ENCODE assay signal across 8 mouse cellular contexts in the genomic region with DNA sequence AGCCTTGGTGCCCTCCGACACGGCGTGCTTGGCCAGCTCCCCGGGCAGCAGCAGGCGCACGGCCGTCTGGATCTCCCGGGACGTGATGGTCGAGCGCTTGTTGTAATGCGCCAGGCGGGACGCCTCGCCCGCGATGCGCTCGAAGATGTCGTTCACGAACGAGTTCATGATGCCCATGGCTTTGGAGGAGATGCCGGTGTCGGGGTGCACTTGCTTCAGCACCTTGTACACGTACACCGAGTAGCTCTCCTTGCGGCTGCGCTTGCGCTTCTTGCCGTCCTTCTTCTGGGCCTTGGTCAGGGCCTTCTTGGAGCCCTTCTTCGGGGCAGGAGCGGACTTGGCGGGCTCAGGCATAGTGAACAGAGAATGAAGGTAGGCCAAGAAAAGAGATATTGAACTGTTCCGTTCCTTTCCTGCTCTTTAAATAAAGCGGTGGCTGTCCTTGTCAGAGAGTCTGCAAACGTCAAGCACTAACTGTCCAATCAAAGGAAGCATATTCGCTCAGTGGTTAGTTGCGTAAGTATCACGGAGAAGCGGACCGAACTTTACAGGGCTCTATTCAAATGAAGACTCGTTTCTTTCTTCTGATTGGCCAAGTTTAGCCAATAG. TPM values are rescaled to one million over a fixed set of nuclear protein-coding genes. Genes with fewer than 3 reads are reported as not detected.
DNase-seq lines count a peak whose midpoint lies in the region; ATAC-seq and TF ChIP-seq lines count a peak whose summit lies in the region.
"Not testable (repeated sequence)": the region's sequence is repeated elsewhere in the genome, so short reads cannot be mapped to it uniquely, and the experiment has no call there.

A gene (minus strand): TSS at position 394 of the 609 bp plus-strand sequence.

- H3K27ac ChIP-seq in bone marrow, adult 2 months (ENCODE audit: control insufficient read depth, insufficient read depth, low read depth, low read length, poor library complexity): peak within 1 kb of the TSS; percentile 98
- H3K27ac ChIP-seq in embryonic facial prominence, embryonic 15.5 days (replicated peaks): peak within 1 kb of the TSS; percentile 95
- H3K27ac ChIP-seq in limb, embryonic 14.5 days (replicated peaks; ENCODE audit: low read depth, low read length): peak within 1 kb of the TSS; percentile 97
- peak within 1 kb of the TSS; percentile 76 for H3K27ac ChIP-seq in midbrain, embryonic 14.5 days (replicated peaks; ENCODE audit: low read depth, low read length)

- peak within 1 kb of the TSS; percentile 70 for H3K4me2 ChIP-seq in embryonic facial prominence, embryonic 15.5 days (replicated peaks)
- peak within 1 kb of the TSS; percentile 83 for H3K4me2 ChIP-seq in limb, embryonic 14.5 days (replicated peaks; ENCODE audit: low read depth, low read length, severe bottlenecking)
- peak within 1 kb of the TSS; percentile 85 for H3K4me2 ChIP-seq in midbrain, embryonic 14.5 days (ENCODE audit: low read length)

- DNase-seq in B cell, adult 2 months: peak; percentile 74
- peak; percentile 88 to 95 for DNase-seq in heart, adult 9 months (ENCODE audit: low spot score in 2 of 2)
- peak; percentile 60 to 87 for DNase-seq in kidney, adult 8-10 months
- peak; percentile 96 for DNase-seq in limb, embryonic 14.5 days (ENCODE audit: low spot score)
- DNase-seq in midbrain, embryonic 14.5 days: peak; percentile 87
- peak; percentile 78 to 87 for DNase-seq in spleen, postnatal 10 days (ENCODE audit: low spot score in 2 of 2)

- H3K9ac ChIP-seq in embryonic facial prominence, embryonic 15.5 days: peak within 1 kb of the TSS; percentile 39
- H3K9ac ChIP-seq in limb, embryonic 14.5 days (ENCODE audit: low read depth, low read length, severe bottlenecking): peak within 1 kb of the TSS; percentile 58
- H3K9ac ChIP-seq in midbrain, embryonic 14.5 days (replicated peaks; ENCODE audit: low read length): peak within 1 kb of the TSS; percentile 34; the same call in 1 of the 2 replicates

- not testable (repeated sequence) for H3K4me1 ChIP-seq in bone marrow, adult 2 months (ENCODE audit: control insufficient read depth, insufficient read depth, low read length); embryonic facial prominence, embryonic 15.5 days; limb, embryonic 14.5 days (ENCODE audit: control insufficient read depth, insufficient read depth, low read length); midbrain, embryonic 14.5 days (ENCODE audit: control insufficient read depth, insufficient read depth, low read length)

- TF ChIP-seq POLR2A in bone marrow, adult 2 months (IDR thresholded peaks at IDR 0.05; ENCODE audit: borderline replicate concordance, control insufficient read depth, low read depth, low read length): peak; percentile 92
- TF ChIP-seq POLR2A in limb, embryonic 14.5 days (IDR thresholded peaks at IDR 0.05; ENCODE audit: borderline replicate concordance, extremely low read depth, insufficient read depth, insufficient read length): peak; percentile 61; the same call in 1 of the 2 replicates

- H3K4me3 ChIP-seq in bone marrow, adult 2 months (replicated peaks; ENCODE audit: control insufficient read depth, low read depth, low read length): peak within 1 kb of the TSS; percentile 78
- H3K4me3 ChIP-seq in embryonic facial prominence, embryonic 15.5 days (replicated peaks): peak within 1 kb of the TSS; percentile 50
- peak within 1 kb of the TSS; percentile 41 for H3K4me3 ChIP-seq in limb, embryonic 14.5 days (replicated peaks; ENCODE audit: low read length)
- H3K4me3 ChIP-seq in midbrain, embryonic 14.5 days (replicated peaks; ENCODE audit: low read depth, low read length): peak within 1 kb of the TSS; percentile 45

- TF ChIP-seq CTCF in bone marrow, adult 2 months (IDR thresholded peaks at IDR 0.05; ENCODE audit: control insufficient read depth, insufficient read depth, low read length): not testable (repeated sequence)

- under 1% methylated on average over 42 of the region's 42 CpGs for WGBS in bone marrow, adult 2 months
- under 1% methylated on average over 38 of the region's 42 CpGs for WGBS in embryonic facial prominence, embryonic 15.5 days
- WGBS in limb, embryonic 14.5 days: under 1% methylated on average over 21 of the region's 42 CpGs
- 0% methylated on average over 34 of the region's 42 CpGs for WGBS in midbrain, embryonic 14.5 days

- H3K9me3 ChIP-seq in embryonic facial prominence, embryonic 15.5 days (replicated peaks); limb, embryonic 14.5 days (ENCODE audit: control insufficient read depth, low read length); midbrain, embryonic 14.5 days (ENCODE audit: control insufficient read depth, low read length): not testable (repeated sequence)

- H3K36me3 ChIP-seq in embryonic facial prominence, embryonic 15.5 days; limb, embryonic 14.5 days (ENCODE audit: control insufficient read depth, insufficient read depth, low read length); midbrain, embryonic 14.5 days (ENCODE audit: control insufficient read depth, insufficient read depth, low read length): not testable (repeated sequence)

- not testable (repeated sequence) for H3K27me3 ChIP-seq in embryonic facial prominence, embryonic 15.5 days; limb, embryonic 14.5 days (ENCODE audit: control insufficient read depth, insufficient read depth, low read length); midbrain, embryonic 14.5 days (ENCODE audit: control insufficient read depth, insufficient read depth, low read length)

- peak; percentile 93 for ATAC-seq in embryonic facial prominence, embryonic 15.5 days (ENCODE audit: insufficient number of reproducible peaks, low FRiP score, low TSS enrichment, low read depth)
- peak; percentile 92 for ATAC-seq in limb, embryonic 14.5 days (ENCODE audit: low FRiP score, low read depth)
- ATAC-seq in midbrain, embryonic 14.5 days (ENCODE audit: low FRiP score, low TSS enrichment): peak; percentile 87

RNA-seq across cellular contexts. Expression of the gene that starts here (rescaled TPM):
- 6.8 and 11.4 TPM in 2 replicates for polyA plus RNA-seq in bone marrow, adult 2 months (2011; ENCODE audit: insufficient read depth, insufficient read length, low replicate concordance, missing spikeins)
- 1.0 and 1.1 TPM in 2 replicates for polyA plus RNA-seq in embryonic facial prominence, embryonic 15.5 days (2015; fragmentation: Nextera tagmentation; extraction: Ambion mirVana)
- 5.2 and 6.1 TPM in 2 replicates for polyA plus RNA-seq in limb, embryonic 14.5 days (2012; rRNA removed)
- 0.48 and 0.57 TPM in 2 replicates for polyA plus RNA-seq in limb, embryonic 14.5 days (2014; fragmentation: Nextera tagmentation; extraction: Ambion mirVana)
- 0.13 and 0.30 TPM in 2 replicates for polyA plus RNA-seq in midbrain, embryonic 14.5 days (2014; fragmentation: Nextera tagmentation; extraction: Ambion mirVana)

Comparison
In these comparisons a context has a peak if more than half of its experiments do, and no peak if none do; other contexts are left out.
1. Peak in every context shown above with its lines: DNase-seq, ATAC-seq, H3K4me3 ChIP-seq and H3K27ac ChIP-seq.
2. Peak in DNase-seq, ATAC-seq, H3K4me3 ChIP-seq, H3K27ac ChIP-seq, H3K9ac ChIP-seq and H3K4me2 ChIP-seq in midbrain, embryonic 14.5 days; RNA of the gene not detected or under 1 TPM.